ENCODE assay signal across 19 mouse cellular contexts in the genomic region with DNA sequence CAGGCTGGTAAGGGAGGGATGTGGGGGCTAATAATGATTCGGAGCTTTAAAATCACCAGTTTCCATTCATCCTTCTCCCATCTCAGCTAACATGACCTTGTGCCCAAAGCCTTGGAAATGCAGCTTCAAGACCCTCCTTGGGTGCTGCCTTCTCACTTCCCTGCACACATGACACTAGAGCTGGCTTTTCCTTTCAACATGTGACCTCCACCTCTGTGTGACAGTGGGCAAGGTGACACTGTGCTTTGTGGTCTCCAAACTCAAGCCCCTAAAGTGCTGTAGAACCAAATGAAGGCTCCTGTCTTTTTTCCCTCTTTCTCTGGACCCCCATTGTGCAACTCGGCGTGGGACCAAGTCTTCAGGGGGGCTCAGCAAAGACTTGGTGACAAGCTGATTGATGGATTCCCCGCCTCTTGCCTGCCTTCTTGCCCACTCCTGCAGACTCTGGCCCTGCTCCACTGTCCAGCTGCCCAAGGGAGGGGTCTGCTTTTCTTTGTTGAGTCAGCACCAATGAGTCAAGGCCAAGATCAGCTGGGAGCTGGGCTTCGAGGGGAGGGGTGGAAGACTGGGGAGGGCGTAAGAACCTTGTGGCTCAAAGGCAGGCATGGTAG. TPM values are rescaled to one million over a fixed set of nuclear protein-coding genes. Genes with fewer than 3 reads are reported as not detected.
DNase-seq lines count a peak whose midpoint lies in the region; ATAC-seq and TF ChIP-seq lines count a peak whose summit lies in the region.
"Had no signal": no experiment of that assay in that cellular context is flagged by ENCODE, and none has a peak within 500 bp of the region (broad histone marks: within the 10 kb centered on the region; RNA-seq: fewer than 3 reads in every experiment).

No protein-coding gene starts in this region.

- no peak for TF ChIP-seq CTCF in brain, embryonic 14.5 days (IDR thresholded peaks at IDR 0.05; ENCODE audit: borderline replicate concordance, extremely low read depth, insufficient read depth, insufficient read length)

- no peak overlapping the region for H3K4me3 ChIP-seq in hindbrain, embryonic 12.5 days
- no peak overlapping the region for H3K4me3 ChIP-seq in neural tube, embryonic 11.5 days (ENCODE audit: low read depth, low read length)
- H3K4me3 ChIP-seq: limb, embryonic 10.5 days had no signal

- 17% methylated on average over 6 of the region's 6 CpGs for WGBS in hindbrain, embryonic 12.5 days
- WGBS in neural tube, embryonic 11.5 days = 22% methylated on average over 6 of the region's 6 CpGs

- no peak overlapping the region for H3K9ac ChIP-seq in hindbrain, embryonic 12.5 days
- no peak overlapping the region for H3K9ac ChIP-seq in neural tube, embryonic 11.5 days (ENCODE audit: low read length)

- intact Hi-C loops in heart, postnatal 25 days (cut with DNase I) = no loop called here

- H3K27ac ChIP-seq in hindbrain, embryonic 12.5 days = no peak overlapping the region; the same call in 1 of the 2 replicates
- H3K27ac ChIP-seq in neural tube, embryonic 11.5 days (ENCODE audit: low read depth, low read length) = no peak overlapping the region
- H3K27ac ChIP-seq: limb, embryonic 10.5 days had no signal

- no peaks in the 10 kb centered on the region for H3K9me3 ChIP-seq in hindbrain, embryonic 12.5 days (replicated peaks)
- H3K9me3 ChIP-seq in neural tube, embryonic 11.5 days (ENCODE audit: control insufficient read depth, low read length) = no peaks in the 10 kb centered on the region
- H3K9me3 ChIP-seq: limb, embryonic 10.5 days had no signal

- no peak for TF ChIP-seq POLR2A in brain, embryonic 14.5 days (IDR thresholded peaks at IDR 0.05; ENCODE audit: borderline replicate concordance, extremely low read depth, insufficient read depth, insufficient read length, poor library complexity, severe bottlenecking)

- no peaks in the 10 kb centered on the region for H3K27me3 ChIP-seq in hindbrain, embryonic 12.5 days
- no peaks in the 10 kb centered on the region for H3K27me3 ChIP-seq in neural tube, embryonic 11.5 days (ENCODE audit: control insufficient read depth, insufficient read depth, low read length)
- H3K27me3 ChIP-seq: Patski had no signal

- 0 out of 2 replicates have a peak, but pooled peaks cover 8% of the 10 kb centered on the region for H3K36me3 ChIP-seq in hindbrain, embryonic 12.5 days
- H3K36me3 ChIP-seq in neural tube, embryonic 11.5 days (ENCODE audit: control insufficient read depth, insufficient read depth, low read length) = no peaks in the 10 kb centered on the region

- no peak overlapping the region for H3K4me2 ChIP-seq in hindbrain, embryonic 12.5 days (replicated peaks)
- no peak overlapping the region for H3K4me2 ChIP-seq in neural tube, embryonic 11.5 days (ENCODE audit: low read depth)

- ATAC-seq in hindbrain, embryonic 12.5 days (ENCODE audit: low FRiP score) = peak; percentile 77
- peak; percentile 72 for ATAC-seq in neural tube, embryonic 11.5 days (ENCODE audit: insufficient read depth, low FRiP score, low TSS enrichment)
- ATAC-seq: Patski had no signal

- peak; percentile 85 for DNase-seq in heart, adult 11 months
- DNase-seq in heart, postnatal 25 days (ENCODE audit: low spot score) = no peak
- DNase-seq in brain, embryonic 14.5 days (ENCODE audit: low read depth) = peak; percentile 65
- peak; percentile 54 for DNase-seq in neural tube, embryonic 11.5 days (ENCODE audit: low spot score)
- DNase-seq in ovary, postnatal 10 days (ENCODE audit: low spot score) = no peak
- no peak for DNase-seq in adrenal gland, postnatal 10 days
- DNase-seq: adrenal gland, postnatal 14 days; heart, postnatal 10 days; kidney, adult 2 months; layer of hippocampus, adult 9-11 months; lung, adult 18-20 months; thymus, postnatal 25 days had no signal

- H3K4me1 ChIP-seq in hindbrain, embryonic 12.5 days = peaks cover 10% of the 10 kb centered on the region
- H3K4me1 ChIP-seq in neural tube, embryonic 11.5 days (ENCODE audit: control insufficient read depth, insufficient read depth, low read length) = peaks cover 4% of the 10 kb centered on the region; the same call in 1 of the 2 replicates

RNA-seq across cellular contexts. Expression of a gene that starts 9.1 kb away (rescaled TPM):
- total RNA-seq in heart, postnatal 25 days (2021) = 100 to 1,000 TPM; 571 to 619 TPM
- 1,149 and 1,406 TPM in 2 replicates for polyA plus RNA-seq in brain, embryonic 14.5 days (2012; rRNA removed)
- 1,194 and 1,379 TPM in 2 replicates for polyA plus RNA-seq in hindbrain, embryonic 12.5 days (2016; fragmentation: Nextera tagmentation; extraction: Ambion mirVana)
- 1,430 and 1,523 TPM in 2 replicates for polyA plus RNA-seq in neural tube, embryonic 11.5 days (2014; fragmentation: Nextera tagmentation; extraction: Ambion mirVana)
- 1,000 to 10,000 TPM; 1,158 to 1,169 TPM for total RNA-seq in adrenal gland, postnatal 10 days (2021)

RNA-seq across cellular contexts. Expression of a gene that starts 19.8 kb away (rescaled TPM):
- total RNA-seq in heart, postnatal 25 days (2021) = not detected
- polyA plus RNA-seq in brain, embryonic 14.5 days (2012; rRNA removed) = 0.01 TPM in 1 of 2 replicates, not detected in the other
- not detected in 2 replicates for polyA plus RNA-seq in hindbrain, embryonic 12.5 days (2016; fragmentation: Nextera tagmentation; extraction: Ambion mirVana)
- not detected in 2 replicates for polyA plus RNA-seq in neural tube, embryonic 11.5 days (2014; fragmentation: Nextera tagmentation; extraction: Ambion mirVana)
- total RNA-seq in adrenal gland, postnatal 10 days (2021) = not detected
- total RNA-seq: adrenal gland, postnatal 14 days; heart, postnatal 10 days; megakaryocyte-erythroid progenitor cell, adult 5-6 weeks had no signal
- polyA plus RNA-seq: embryonic facial prominence, embryonic 11.5 days; frontal cortex, adult 2 months; kidney, adult 2 months; limb, embryonic 10.5 days; Patski; spleen, adult 2 months had no signal

Comparison
In these comparisons a context has a peak if more than half of its experiments do, and no peak if none do; other contexts are left out.
1. DNase-seq: peak in heart, adult 11 months (single experiment), brain, embryonic 14.5 days (single experiment) and neural tube, embryonic 11.5 days (single experiment); none in heart, postnatal 25 days (single experiment), ovary, postnatal 10 days (single experiment) and adrenal gland, postnatal 10 days (single experiment).